Mouse (Mus musculus): ENCODE measurements around the gene Pcgf5. TPM values are rescaled to one million over a fixed set of nuclear protein-coding genes. Genes with fewer than 3 reads are reported as not detected.
"Not testable (repeated sequence)": the region's sequence is repeated elsewhere in the genome, so short reads cannot be mapped to it uniquely, and the experiment has no call there.

Gene Pcgf5
- polyA plus RNA-seq, 1 experiment from 2014 or later = 11.9 TPM

DNA sequence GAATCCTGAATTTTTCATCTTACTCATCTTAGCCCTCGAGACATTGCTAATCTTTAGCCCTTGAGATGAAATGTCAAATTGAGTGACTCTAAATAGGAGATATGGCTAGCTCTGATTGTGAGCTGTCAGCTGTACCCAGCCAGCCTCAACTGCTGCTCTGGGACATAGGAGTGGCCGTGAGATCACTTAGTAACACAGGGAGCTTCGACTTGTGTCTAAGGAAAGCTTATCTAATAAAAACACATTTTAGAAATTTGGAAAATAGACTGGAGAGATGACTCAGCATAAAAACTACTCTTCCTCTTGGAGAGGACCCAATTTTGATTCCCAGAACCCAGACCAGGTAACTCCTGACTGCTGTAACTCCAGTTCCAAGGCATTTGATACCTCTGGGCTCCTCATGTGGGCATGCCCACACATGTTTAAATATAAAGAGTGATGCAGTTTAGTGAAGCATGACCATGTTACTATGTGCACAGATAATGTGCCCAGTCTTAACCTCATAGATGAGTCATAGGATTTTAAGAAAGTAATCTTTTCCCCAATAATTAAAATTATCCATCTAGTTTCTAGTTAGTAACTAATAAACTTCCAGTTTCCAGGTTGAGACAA lies 103.0 kb downstream of the Pcgf5 start:
- WGBS = 84% methylated on average over 3 of the region's 3 CpGs

DNA sequence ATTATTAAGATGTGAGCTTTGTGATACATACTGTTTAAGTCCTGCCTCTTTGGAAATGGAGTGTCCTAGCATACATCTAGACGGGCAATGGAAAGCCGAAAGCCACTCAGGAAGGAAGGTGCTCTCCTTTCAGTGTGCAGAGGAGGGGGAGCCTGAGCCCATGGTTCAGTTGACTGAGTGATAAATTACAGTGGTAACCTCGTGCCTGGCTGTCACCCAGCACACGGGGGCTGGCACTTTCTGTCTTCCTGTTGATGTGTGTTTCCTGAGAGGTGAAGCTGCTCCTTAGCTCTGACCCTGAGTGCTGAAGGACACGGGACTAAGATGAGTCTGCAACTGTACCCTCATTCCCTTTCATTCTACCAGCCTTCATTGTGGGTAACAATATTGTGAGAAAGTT lies 103.6 kb downstream of the Pcgf5 start:
- Histone ChIP-seq H3K4me3 (no peak overlapping the region), H3K27me3 (no peaks in the 10 kb centered on the region), H3K4me2 (replicated peaks) (no peak overlapping the region), H3K9me3 (no peaks in the 10 kb centered on the region), H3K27ac (replicated peaks) (no peak overlapping the region), H3K36me3 (no peaks in the 10 kb centered on the region), H3K9ac (replicated peaks) (no peak overlapping the region), H3K4me1 (no peaks in the 10 kb centered on the region)
- WGBS = 72% methylated on average over 5 of the region's 5 CpGs
- ATAC-seq (ENCODE audit: low FRiP score, low read depth) = no peak

More for the DNA sequence above, 103.0 kb downstream of the Pcgf5 start:
- no peaks in the 10 kb centered on the region for H3K4me1 ChIP-seq
- no peak overlapping the region for H3K4me3 ChIP-seq
- no peaks in the 10 kb centered on the region for H3K27me3 ChIP-seq
- no peak overlapping the region for H3K4me2 ChIP-seq (replicated peaks)
- no peak overlapping the region for H3K9ac ChIP-seq (replicated peaks)
- H3K27ac ChIP-seq (replicated peaks) = no peak overlapping the region
- H3K36me3 ChIP-seq = no peaks in the 10 kb centered on the region
- no peak for ATAC-seq (ENCODE audit: low FRiP score, low read depth)
- no peaks in the 10 kb centered on the region for H3K9me3 ChIP-seq

DNA sequence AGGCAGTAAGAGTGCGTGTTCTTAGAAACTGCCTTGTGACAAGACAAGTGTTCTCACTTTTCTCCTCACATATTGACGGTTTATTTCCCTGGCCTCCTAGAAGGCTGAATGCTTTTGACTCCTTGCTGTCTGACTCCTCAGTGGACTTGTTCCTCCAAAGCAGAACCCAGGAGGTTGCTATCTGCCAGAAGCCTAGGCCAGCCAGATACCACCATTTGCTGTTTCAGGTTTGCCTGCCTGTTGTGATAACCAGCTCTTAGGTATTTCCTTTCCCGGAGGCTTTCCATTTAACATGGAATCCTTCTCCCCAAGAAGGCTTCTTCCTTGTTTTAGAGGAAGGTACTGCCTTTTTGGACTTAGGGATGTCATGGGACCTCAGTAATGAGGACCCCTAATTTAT lies 104.1 kb downstream of the Pcgf5 start:
- H3K4me3 ChIP-seq; H3K27me3 ChIP-seq; H3K4me1 ChIP-seq; H3K36me3 ChIP-seq; H3K9ac ChIP-seq (replicated peaks); H3K27ac ChIP-seq (replicated peaks); H3K9me3 ChIP-seq; H3K4me2 ChIP-seq (replicated peaks); ATAC-seq (ENCODE audit: low FRiP score, low read depth): not testable (repeated sequence)
- 85% methylated on average over 3 of the region's 3 CpGs for WGBS

DNA sequence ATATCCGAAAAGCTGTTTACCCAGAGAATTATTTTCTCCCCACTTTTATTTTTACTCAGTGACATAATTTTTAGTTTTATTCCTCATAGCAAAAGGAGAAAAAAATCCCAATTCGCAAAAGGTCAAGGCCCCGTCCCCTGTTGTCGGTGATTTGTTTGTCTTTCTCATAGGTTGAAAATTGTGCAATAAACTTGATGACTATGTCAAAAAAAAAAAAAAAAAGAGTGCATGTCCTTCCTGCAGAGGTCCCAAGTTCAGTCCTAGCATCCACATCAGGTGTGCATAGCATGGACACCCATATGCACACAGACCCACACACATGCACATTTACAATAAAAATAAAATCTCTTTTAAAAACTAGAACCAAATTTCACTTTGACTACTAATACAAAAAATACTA lies 105.3 kb downstream of the Pcgf5 start:
- H3K27ac ChIP-seq (replicated peaks) = no peak overlapping the region
- H3K4me2 ChIP-seq (replicated peaks) = no peak overlapping the region
- H3K36me3 ChIP-seq = no peaks in the 10 kb centered on the region
- 86% methylated on average over 4 of the region's 4 CpGs for WGBS
- H3K27me3 ChIP-seq = no peaks in the 10 kb centered on the region
- H3K9ac ChIP-seq (replicated peaks) = no peak overlapping the region
- no peaks in the 10 kb centered on the region for H3K4me1 ChIP-seq
- no peaks in the 10 kb centered on the region for H3K9me3 ChIP-seq
- H3K4me3 ChIP-seq = no peak overlapping the region
- no peak for ATAC-seq (ENCODE audit: low FRiP score, low read depth)

DNA sequence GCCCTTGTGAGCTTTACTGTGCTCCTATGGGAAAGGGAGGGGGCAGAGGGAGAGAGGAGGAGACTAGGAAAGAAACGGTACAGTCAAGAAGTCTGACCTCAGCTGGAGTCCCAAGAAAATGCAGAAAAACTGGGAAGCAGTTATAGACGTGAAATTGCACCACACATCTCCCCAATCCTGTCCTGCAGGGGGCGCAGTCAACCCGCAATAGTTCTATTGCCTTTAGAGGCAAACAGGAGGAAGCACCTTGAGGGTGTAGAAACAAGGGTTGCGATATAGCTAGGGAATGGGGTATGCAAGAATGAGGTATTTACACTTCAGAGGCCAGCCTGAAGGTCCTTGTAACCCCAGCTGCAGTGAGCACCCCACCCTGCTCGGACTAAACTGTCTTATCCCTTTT lies 122.0 kb downstream of the Pcgf5 start:
- 17% methylated on average over 6 of the region's 6 CpGs for WGBS
- Histone ChIP-seq H3K9ac (replicated peaks) (no peak overlapping the region), H3K9me3 (no peaks in the 10 kb centered on the region), H3K27ac (replicated peaks) (no peak overlapping the region), H3K4me2 (replicated peaks) (no peak overlapping the region), H3K4me1 (no peaks in the 10 kb centered on the region), H3K27me3 (no peaks in the 10 kb centered on the region), H3K36me3 (no peaks in the 10 kb centered on the region), H3K4me3 (no peak overlapping the region)
- ATAC-seq (ENCODE audit: low FRiP score, low read depth) = no peak; the same call in 1 of the 2 replicates

DNA sequence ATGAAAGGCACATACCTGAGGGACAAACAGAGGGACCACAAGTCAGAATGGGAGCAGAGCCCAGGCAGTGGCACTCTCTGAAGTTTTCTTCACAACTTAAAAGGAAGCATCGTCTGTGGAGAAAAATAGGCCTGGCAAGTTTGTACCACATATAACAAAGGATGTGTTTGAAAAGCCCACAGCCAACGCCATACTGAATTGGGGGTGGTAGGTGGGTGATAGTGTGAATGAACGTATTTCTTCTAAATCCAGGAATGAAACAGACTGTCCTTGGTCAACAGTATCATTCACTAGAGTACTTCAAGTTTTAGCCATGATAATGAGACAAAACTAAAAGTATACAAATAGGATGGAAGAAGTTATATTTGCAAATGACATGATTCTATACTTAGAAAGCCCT lies 123.2 kb downstream of the Pcgf5 start:
- Histone ChIP-seq H3K27ac (replicated peaks) (no peak overlapping the region), H3K4me1 (no peaks in the 10 kb centered on the region), H3K36me3 (no peaks in the 10 kb centered on the region), H3K9ac (replicated peaks) (no peak overlapping the region), H3K4me2 (replicated peaks) (no peak overlapping the region), H3K9me3 (no peaks in the 10 kb centered on the region), H3K27me3 (no peaks in the 10 kb centered on the region), H3K4me3 (no peak overlapping the region)
- WGBS = 91% methylated on average over 3 of the region's 3 CpGs
- no peak for ATAC-seq (ENCODE audit: low FRiP score, low read depth)

DNA sequence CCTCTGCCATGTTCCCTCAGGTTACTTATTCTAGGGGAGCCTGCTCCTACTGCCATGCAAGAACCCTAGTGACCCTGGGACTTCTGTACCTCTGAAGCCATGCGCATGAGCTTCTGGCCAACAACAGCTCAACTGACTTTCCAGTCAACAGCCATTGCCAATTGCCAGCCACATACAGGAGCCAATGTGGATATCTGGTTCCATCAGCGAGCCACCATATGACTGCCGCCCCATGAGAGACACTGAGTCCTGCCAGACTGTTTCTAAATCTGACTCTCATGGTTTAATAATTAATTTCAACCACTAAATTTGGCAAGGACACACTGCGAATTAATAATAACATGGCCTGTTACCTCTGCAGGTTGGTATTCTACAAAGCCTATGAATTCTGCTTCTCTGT lies 128.5 kb downstream of the Pcgf5 start:
- Histone ChIP-seq H3K27ac (replicated peaks) (no peak overlapping the region), H3K9ac (replicated peaks) (no peak overlapping the region), H3K9me3 (no peaks in the 10 kb centered on the region), H3K4me1 (no peaks in the 10 kb centered on the region), H3K4me2 (replicated peaks) (no peak overlapping the region), H3K27me3 (no peaks in the 10 kb centered on the region), H3K36me3 (no peaks in the 10 kb centered on the region), H3K4me3 (no peak overlapping the region)
- ATAC-seq (ENCODE audit: low FRiP score, low read depth) = no peak
- WGBS = 98% methylated on average over 4 of the region's 4 CpGs

DNA sequence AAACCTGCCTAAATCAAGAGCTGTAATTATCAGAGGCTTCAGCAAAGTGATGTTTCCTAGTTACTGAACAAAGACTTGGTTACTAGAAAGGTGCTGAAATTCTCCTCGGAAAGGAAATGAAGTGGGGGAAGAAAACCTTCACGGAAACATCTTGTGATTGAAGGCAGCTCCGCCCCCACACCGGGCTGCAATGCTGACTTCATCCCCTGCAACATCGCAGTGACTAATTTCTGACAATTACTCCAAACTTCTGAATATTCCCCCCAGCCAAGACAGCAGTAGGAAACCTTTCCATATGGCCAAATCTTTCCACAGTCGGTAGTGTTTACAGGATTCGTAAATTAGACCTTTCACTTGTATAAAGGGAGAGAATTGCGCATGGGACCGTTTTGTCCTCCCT lies 129.0 kb downstream of the Pcgf5 start:
- H3K4me3 ChIP-seq = no peak overlapping the region
- H3K9me3 ChIP-seq = no peaks in the 10 kb centered on the region
- no peaks in the 10 kb centered on the region for H3K27me3 ChIP-seq
- H3K27ac ChIP-seq (replicated peaks) = no peak overlapping the region
- H3K4me1 ChIP-seq = no peaks in the 10 kb centered on the region
- no peak overlapping the region for H3K9ac ChIP-seq (replicated peaks)
- ATAC-seq (ENCODE audit: low FRiP score, low read depth) = no peak
- 70% methylated on average over 9 of the region's 9 CpGs for WGBS
- H3K4me2 ChIP-seq (replicated peaks) = no peak overlapping the region
- no peaks in the 10 kb centered on the region for H3K36me3 ChIP-seq

DNA sequence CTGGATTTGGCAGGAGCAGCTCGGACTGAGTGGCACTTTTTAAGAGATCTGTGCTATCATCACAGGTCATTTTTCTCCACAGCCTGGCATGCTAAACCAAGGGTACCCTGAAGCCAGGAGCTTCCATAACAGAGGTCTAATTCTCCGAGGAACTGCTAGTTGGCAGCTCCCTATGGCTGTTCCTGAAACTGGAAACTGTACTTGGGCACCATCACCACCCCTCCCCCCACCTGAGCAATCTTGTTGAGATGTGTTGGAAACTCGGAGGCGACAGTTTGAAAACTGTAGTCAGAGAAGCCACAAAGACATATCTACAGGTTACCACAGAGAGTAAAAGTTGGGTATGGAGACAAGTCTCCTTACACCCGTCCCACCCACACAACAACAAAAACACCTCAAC lies 129.6 kb downstream of the Pcgf5 start:
- no peaks in the 10 kb centered on the region for H3K4me1 ChIP-seq
- ATAC-seq (ENCODE audit: low FRiP score, low read depth) = no peak
- no peak overlapping the region for H3K4me2 ChIP-seq (replicated peaks)
- H3K9ac ChIP-seq (replicated peaks) = no peak overlapping the region
- no peak overlapping the region for H3K27ac ChIP-seq (replicated peaks)
- H3K27me3 ChIP-seq = no peaks in the 10 kb centered on the region
- WGBS = 85% methylated on average over 5 of the region's 5 CpGs
- no peak overlapping the region for H3K4me3 ChIP-seq
- H3K36me3 ChIP-seq = no peaks in the 10 kb centered on the region
- H3K9me3 ChIP-seq = no peaks in the 10 kb centered on the region

DNA sequence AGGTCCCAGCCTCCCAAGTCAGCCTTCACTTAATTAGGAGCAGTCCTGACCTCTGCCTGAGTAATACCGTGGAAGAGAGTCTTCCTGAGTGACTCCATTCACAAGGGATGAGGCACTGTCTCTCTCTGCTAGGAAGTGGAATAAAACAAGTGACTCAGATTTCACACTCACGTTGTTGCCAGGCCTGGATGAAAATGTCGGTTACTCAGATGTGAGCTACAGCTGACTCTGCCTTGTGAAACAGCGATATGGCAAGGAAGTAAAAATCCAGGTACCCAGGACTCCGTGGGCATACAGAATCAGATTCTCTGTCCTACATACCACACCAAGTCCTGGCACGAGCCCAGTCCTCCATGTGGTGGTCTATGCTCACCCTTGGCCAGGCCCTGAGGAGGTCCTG lies 142.8 kb downstream of the Pcgf5 start:
- H3K4me2 ChIP-seq (replicated peaks) = no peak overlapping the region
- 83% methylated on average over 6 of the region's 6 CpGs for WGBS

DNA sequence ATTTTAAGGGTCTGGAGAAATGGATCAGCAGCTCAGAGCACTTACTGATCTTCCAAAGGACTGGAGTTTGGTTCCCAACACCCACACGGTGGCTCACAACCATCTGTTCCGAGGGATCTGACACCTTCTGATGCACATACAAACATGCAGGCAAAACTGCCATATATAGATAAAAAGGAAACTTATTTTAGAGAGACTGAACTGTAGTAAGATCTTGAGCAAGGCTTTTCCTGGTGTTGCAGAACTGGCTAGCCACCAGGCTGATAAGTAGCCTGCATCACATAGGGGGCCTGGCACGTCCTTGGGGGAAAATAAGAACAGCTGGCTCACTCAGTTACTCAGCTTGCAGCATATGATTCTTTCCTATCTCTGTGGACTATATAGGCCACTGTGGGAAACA lies 147.4 kb downstream of the Pcgf5 start:
- Histone ChIP-seq H3K4me3 (no peak overlapping the region), H3K36me3 (no peaks in the 10 kb centered on the region), H3K4me1 (no peaks in the 10 kb centered on the region), H3K27ac (replicated peaks) (no peak overlapping the region), H3K9me3 (no peaks in the 10 kb centered on the region), H3K4me2 (replicated peaks) (no peak overlapping the region), H3K27me3 (no peaks in the 10 kb centered on the region), H3K9ac (replicated peaks) (no peak overlapping the region)
- no peak for ATAC-seq (ENCODE audit: low FRiP score, low read depth)
- WGBS = 78% methylated on average over 3 of the region's 3 CpGs

More for the DNA sequence above, 142.8 kb downstream of the Pcgf5 start:
- Histone ChIP-seq H3K9me3 (no peaks in the 10 kb centered on the region), H3K9ac (replicated peaks) (no peak overlapping the region), H3K4me3 (no peak overlapping the region), H3K36me3 (no peaks in the 10 kb centered on the region), H3K27ac (replicated peaks) (no peak overlapping the region), H3K4me1 (no peaks in the 10 kb centered on the region), H3K27me3 (no peaks in the 10 kb centered on the region)
- ATAC-seq (ENCODE audit: low FRiP score, low read depth) = no peak

DNA sequence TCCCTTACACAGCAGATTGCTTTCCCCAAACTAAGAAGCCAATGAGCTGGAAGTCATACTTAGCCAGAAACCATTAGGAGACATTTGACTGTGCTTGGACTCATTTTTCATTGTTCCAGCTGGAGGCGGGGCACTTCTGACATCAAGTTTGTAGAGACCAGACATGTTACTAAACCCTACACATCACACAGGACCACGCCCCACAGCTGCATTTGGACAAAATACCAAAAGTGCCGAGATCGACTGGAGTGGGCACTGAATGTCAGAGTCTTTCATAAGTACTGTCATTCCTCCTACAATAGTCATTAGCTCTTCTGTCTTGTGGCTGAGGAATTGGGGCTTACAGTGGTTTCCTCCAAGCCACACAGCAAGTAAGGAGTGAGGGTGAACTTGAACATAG lies 148.4 kb downstream of the Pcgf5 start:
- no peak overlapping the region for H3K27ac ChIP-seq (replicated peaks)
- no peaks in the 10 kb centered on the region for H3K27me3 ChIP-seq
- no peak for ATAC-seq (ENCODE audit: low FRiP score, low read depth)
- H3K9ac ChIP-seq (replicated peaks) = no peak overlapping the region
- H3K4me3 ChIP-seq = no peak overlapping the region
- no peaks in the 10 kb centered on the region for H3K4me1 ChIP-seq
- no peaks in the 10 kb centered on the region for H3K9me3 ChIP-seq
- H3K36me3 ChIP-seq = no peaks in the 10 kb centered on the region
- WGBS = 93% methylated on average over 4 of the region's 4 CpGs
- H3K4me2 ChIP-seq (replicated peaks) = no peak overlapping the region

DNA sequence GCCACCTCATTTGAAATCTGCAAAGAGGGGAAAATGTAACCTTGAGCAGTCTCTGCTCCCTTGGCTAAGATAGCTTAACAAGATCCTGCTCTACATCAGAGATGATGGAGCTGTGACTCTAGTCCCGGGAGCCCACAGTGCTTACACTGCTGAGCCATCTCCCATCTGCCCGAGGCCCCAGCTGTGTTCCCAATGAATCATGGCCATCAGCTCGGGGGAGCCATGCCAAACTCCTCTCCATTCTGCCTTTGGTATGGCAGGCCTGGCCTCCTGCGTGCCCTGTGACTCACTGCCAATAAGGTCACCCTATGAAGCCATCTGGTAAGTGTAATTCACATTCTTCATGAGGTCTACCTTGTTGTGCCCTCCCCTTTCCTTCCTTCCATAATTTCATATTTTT lies 149.0 kb downstream of the Pcgf5 start:
- Histone ChIP-seq H3K9me3 (no peaks in the 10 kb centered on the region), H3K9ac (replicated peaks) (no peak overlapping the region), H3K4me2 (replicated peaks) (no peak overlapping the region), H3K27me3 (no peaks in the 10 kb centered on the region), H3K4me1 (no peaks in the 10 kb centered on the region), H3K36me3 (no peaks in the 10 kb centered on the region), H3K4me3 (no peak overlapping the region), H3K27ac (replicated peaks) (no peak overlapping the region)
- no peak for ATAC-seq (ENCODE audit: low FRiP score, low read depth)
- 79% methylated on average over 4 of the region's 4 CpGs for WGBS
